Mouse (Mus musculus): Measurements from ENCODE around the gene Cep55.

Cep55 gene

GRCm38 (mm10) chr19:38045198-38045597 is 9.6 kb upstream of the Cep55 start:
- no peak for DNase-seq (ENCODE audit: low spot score)

GRCm38 (mm10) chr19:38049686-38050085 is 5.1 kb upstream of the Cep55 start:
- DNase-seq (ENCODE audit: low spot score) = no peak

GRCm38 (mm10) chr19:38053227-38054041 is 1.4 kb upstream of the Cep55 start:
- DNase-seq (ENCODE audit: low spot score) = no peak

- DNase-seq (ENCODE audit: low spot score) = no peak
Observed at GRCm38 (mm10) chr19:38054149-38054719, 577 bp upstream of the Cep55 start.

- no peak for DNase-seq (ENCODE audit: low spot score)
Observed at GRCm38 (mm10) chr19:38055798-38056197, 987 bp downstream of the Cep55 start.

GRCm38 (mm10) chr19:38056276-38056675 is 1.5 kb downstream of the Cep55 start:
- DNase-seq (ENCODE audit: low spot score) = no peak

- DNase-seq (ENCODE audit: low spot score) = no peak
Observed at GRCm38 (mm10) chr19:38056931-38057330, 2.1 kb downstream of the Cep55 start.

- no peak for DNase-seq (ENCODE audit: low spot score)
Observed at GRCm38 (mm10) chr19:38063201-38063600, 8.4 kb downstream of the Cep55 start.

- no peak for DNase-seq (ENCODE audit: low spot score)
Observed at GRCm38 (mm10) chr19:38064051-38064450, 9.2 kb downstream of the Cep55 start.

- no peak for DNase-seq (ENCODE audit: low spot score)
Observed at GRCm38 (mm10) chr19:38073226-38073625, 18.4 kb downstream of the Cep55 start.

- DNase-seq (ENCODE audit: low spot score) = no peak
Observed at GRCm38 (mm10) chr19:38075051-38075450, 20.2 kb downstream of the Cep55 start.

- DNase-seq (ENCODE audit: low spot score) = no peak
Observed at GRCm38 (mm10) chr19:38076251-38076650, 21.4 kb downstream of the Cep55 start.

- DNase-seq (ENCODE audit: low spot score) = no peak
Observed at GRCm38 (mm10) chr19:38077851-38078540, 23.2 kb downstream of the Cep55 start.

- no peak for DNase-seq (ENCODE audit: low spot score)
Observed at GRCm38 (mm10) chr19:38081361-38081760, 26.6 kb downstream of the Cep55 start.

GRCm38 (mm10) chr19:38082931-38083525 is 28.2 kb downstream of the Cep55 start:
- no peak for DNase-seq (ENCODE audit: low spot score)

- DNase-seq (ENCODE audit: low spot score) = no peak
Observed at GRCm38 (mm10) chr19:38085841-38086240, 31.0 kb downstream of the Cep55 start.

GRCm38 (mm10) chr19:38086948-38087551 is 32.2 kb downstream of the Cep55 start:
- no peak for DNase-seq (ENCODE audit: low spot score)

GRCm38 (mm10) chr19:38089358-38089757 is 34.5 kb downstream of the Cep55 start:
- no peak for DNase-seq (ENCODE audit: low spot score)

- no peak for DNase-seq (ENCODE audit: low spot score)
Observed at GRCm38 (mm10) chr19:38091512-38091985, 36.7 kb downstream of the Cep55 start.

- no peak for DNase-seq (ENCODE audit: low spot score)
Observed at GRCm38 (mm10) chr19:38096231-38096630, 41.4 kb downstream of the Cep55 start.

- no peak for DNase-seq (ENCODE audit: low spot score)
Observed at GRCm38 (mm10) chr19:38096858-38097758, 42.3 kb downstream of the Cep55 start, which contains the start of gene Ffar4. Ffar4 (plus strand) TSS chr19:38097071.

Data from urinary bladder, postnatal 10 days (tissue).